Mouse (Mus musculus) ZHBTc4 (cell line): ENCODE measurements around the gene Sub1.

Experiments
- DNase-seq: peaks from one replicate; pipeline ENCODE4 v3.0.0-alpha.2; 2011; ENCODE audit warnings: low read depth, low spot score

Sub1 gene

DNA sequence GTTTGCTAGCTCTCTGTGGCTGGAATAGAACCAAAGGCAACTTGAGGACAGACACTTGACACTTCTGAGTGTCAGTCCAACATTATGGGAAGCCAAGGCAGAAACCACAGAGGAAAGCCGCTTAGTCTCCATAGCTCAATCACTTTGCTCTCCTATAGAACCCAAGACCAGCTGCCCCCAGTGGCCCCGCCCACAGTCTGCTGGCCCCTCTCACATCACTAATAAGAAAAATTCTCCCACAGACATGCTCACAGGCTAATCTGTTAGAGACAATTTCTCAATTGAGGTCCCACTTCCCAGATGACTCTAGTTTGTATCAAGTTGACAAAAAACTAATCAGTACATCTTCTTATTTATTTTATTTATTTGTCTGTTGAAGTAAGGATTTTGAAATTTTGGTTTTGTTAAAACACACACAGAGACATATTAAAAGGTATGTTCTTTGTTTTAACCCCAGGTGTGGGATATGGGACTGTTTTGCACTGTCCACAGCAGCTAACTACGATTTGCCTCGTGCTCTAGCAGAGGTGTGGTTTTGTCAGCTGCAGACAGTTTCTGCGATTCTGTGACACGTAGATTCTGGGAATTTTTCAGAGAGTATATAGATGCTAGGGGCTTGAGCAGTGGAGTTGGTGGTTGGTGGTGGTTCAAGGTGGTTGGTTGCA is 16.9 kb upstream of the Sub1 start:
- no peak for DNase-seq

DNA sequence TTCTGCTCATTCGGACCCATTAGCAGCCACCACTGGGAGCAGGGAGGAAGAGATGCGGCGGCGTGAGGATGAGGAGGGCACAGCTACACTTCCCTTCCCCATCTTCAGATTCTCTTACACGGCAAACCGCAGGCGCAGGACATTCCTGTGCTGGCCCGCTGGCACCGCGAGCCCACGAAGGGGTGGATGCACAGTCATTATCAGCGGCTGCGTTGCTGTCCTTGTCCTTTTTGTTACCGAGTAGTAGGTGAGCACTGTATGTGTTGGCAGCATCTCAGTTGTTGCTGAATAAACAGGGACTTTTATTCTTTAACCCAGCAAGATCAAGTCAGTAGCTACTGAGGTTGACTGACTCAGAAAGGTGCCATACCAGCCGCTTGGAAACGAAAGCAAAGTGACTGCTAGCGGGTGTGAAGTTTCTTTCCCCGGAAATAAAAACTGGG is 13.8 kb upstream of the Sub1 start:
- peak; percentile 17 for DNase-seq

DNA sequence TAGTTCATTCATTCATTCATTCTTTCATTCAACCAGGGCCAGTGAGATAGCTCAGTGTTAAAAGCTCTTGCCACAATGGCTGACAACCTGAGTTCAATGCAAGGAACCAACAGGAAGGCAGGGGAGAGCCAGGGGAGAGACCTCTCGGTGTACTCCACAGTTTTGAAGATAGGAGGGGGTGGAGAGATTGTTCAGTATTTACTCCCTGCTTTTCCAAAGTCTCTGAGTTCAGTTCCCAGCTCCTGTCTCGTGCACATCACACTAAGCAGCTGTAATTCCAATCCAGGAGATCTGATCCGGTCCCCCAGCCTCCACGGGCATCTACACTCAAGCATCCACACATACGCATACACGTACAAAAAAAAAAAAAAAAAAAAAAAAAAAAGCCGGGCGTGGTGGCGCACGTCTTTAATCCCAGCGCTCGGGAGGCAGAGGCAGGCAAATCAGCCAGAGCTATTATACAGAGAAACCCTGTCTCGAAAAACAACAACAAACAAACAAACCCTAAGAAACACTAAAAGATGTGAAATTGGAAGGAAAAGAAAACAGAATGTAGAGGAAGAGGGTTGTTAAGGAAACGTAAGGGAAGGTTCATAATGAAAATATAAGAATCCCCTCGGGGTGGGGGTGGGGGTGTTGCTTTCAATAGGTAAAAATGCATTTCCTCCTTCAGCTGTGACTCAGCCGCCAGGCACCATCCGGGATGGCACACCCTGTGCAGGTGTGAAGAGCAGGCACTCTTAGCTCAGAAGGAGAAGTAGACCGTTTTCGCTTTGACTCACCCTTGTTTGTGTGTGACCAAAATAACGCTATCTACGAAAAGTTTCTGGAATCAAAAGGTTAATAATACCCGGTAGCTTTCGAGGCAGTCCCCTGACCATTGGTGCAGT is 13.2 kb upstream of the Sub1 start:
- peak; percentile 23 for DNase-seq

DNA sequence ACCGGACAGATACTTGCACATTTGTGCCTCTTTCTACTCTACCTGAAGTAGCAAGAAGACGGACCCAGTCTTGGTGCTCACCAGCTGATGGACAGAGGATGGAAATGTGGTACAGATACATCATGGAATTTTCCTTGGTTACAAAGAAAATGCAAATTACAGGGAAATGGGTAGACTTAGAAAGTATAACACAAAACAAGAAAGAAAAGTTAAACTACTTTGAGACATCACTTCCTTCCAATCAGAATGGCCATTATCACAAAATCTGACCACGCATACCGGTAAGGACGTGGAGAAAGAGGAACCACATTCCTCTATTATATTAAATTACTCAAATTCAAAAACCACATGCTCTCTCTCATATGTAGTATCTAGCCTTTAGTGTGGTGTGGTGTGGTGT is 12.1 kb upstream of the Sub1 start:
- DNase-seq, result no peak

DNA sequence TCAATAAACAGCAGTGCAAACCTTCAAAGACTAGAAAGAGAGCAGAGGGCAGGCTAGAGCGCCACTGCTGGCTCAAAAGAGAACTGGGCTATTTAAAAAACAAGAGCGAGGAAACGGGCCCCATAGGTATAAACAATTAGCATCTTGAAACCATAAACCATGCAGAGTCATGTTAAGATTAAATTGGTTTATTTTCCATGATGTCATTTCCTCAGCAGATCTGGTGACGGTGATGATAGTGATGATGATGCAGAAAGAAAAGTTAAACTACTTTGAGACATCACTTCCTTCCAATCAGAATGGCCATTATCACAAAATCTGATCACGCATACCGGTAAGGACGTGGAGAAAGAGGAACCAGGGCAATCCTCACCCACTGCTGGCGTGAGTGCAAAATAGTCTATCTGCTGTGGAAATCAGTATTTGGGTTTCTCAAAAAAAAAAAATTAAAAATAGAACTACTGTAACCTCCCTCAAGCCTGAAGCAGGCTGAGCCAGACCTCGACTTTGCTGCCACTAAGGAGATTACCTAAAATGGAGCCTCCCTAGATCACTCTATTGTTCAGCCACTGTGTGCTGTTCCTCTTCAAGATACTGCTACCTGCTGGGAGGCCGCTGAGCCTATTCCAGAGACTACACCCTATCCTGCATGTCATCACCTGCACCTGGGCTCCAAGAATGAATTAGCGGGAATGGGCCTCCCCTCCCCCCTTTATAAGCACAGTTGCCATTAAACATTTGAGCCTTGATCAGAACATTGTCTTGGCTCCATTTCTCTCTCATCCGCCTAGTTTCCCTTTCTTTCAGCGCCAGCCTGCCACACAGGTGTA is 11.4 kb upstream of the Sub1 start:
- DNase-seq, result peak; percentile 44

DNA sequence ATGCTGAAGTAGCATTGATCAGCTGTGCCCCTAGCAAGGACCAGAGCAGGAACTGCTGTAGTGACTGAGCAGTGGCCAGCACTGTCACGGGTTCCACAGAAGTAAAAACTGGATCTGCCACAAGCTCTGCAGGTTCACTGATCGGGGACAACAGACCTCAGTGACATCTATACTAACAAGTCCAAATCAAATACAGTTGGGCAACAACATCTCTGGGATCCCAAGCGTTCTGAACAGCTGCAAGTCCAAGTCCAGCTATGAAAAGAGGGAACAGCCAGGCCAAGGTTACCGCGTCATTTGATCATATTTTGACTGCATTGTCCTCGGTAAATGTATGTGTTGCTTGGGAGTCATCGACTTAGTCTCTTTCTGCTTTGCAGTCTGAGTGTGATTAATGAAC is 10.6 kb upstream of the Sub1 start:
- no peak for DNase-seq

DNA sequence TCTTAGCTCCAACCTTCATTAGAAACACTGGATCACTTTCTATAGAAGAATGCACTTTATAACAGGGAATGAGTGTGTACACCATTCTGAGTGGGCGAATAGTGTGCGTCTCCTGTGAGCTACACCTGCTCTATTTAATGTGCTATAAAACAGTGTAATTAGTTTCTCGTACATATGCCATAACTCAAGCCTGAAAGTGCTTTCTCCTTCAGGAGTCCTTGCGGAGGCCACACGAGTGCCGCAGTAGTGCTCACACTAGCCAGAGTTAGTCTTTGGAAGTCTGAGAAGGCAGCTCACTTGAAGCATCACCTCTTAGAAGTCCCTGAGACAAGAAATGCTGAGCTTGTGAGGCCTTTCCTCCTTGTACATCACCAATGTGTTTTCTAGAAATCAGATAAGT is 9.4 kb upstream of the Sub1 start:
- no peak for DNase-seq

DNA sequence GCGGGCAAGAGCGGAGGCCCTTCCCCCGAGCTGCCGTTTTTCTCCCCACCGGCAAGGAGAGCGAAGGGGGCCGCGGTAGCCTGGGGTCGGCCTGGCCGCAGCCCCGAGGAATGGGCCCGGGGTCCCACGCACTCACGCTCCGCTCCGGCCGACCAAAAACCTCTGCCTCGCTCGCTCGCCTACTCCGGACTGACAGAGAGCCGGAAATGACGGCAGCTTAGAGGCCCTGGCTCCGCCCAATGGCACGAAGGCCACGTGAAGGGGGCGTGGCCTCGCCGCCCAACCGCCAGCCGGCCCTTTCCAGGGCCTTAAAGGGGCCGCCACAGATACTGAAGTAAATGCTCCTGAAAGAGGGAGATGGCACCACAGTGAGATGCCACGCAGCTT is 975 bp downstream of the Sub1 start:
- peak; percentile 97 for DNase-seq

DNA sequence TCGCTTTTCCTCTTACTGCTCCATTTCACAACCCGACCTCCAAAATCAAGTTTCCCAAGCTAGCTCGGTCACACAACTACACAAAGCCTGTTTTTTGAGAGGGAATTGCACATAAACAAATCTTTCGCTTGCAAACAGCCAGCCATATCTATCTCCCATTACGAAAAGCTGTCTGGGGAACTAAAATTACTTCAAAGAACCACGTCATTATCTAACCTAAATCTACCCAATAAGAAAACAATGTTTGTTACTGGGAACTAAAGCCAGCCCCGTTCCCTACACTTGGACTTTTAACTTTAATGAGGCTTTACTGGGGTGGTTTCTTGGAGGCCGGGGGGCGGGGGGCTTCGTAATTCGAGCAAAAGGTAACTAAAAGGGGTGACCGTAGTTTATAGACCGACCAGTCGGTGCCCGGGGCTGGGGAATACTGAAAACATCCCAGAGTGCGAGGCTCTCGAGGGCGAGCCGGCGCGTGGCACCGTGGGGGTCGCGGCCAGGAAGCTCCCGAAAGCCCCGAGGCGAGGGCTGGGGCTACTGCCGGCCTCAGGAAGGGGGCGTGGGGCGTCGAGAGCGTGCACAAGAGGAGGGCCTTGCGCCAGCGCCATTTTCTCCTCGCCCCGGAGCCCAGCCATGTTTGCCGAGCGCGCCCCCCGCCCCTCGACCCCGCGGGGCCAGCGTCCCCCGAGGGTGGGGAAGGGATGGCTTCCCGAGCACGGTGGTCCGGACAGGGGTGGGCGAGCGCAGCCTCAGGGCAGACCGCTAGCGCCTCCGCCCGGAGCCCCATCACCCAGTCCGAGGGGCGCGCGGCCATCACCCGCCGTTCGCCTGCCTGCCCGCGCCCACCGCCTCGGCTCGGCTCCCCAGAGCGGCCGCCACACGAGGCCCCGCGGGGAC is 1.6 kb downstream of the Sub1 start:
- peak; percentile 90 for DNase-seq

DNA sequence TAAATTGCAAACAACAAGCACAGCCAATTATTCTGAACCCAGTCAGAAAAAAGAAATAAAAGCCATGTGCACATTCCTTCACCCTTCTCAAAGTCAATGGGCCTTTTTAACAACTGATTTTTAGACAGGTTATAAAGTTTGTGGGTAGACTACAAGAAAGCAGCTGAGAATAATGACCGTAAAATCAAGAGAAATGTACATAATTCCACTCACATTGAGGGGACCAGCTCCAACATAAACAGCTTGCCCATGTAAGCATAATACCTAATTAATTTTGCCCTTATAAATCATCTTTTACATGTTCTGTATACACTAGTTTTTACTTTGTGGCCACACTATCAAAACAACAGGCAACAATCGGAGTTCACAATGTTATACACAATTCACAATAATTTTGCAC is 2.8 kb downstream of the Sub1 start:
- DNase-seq, result no peak

DNA sequence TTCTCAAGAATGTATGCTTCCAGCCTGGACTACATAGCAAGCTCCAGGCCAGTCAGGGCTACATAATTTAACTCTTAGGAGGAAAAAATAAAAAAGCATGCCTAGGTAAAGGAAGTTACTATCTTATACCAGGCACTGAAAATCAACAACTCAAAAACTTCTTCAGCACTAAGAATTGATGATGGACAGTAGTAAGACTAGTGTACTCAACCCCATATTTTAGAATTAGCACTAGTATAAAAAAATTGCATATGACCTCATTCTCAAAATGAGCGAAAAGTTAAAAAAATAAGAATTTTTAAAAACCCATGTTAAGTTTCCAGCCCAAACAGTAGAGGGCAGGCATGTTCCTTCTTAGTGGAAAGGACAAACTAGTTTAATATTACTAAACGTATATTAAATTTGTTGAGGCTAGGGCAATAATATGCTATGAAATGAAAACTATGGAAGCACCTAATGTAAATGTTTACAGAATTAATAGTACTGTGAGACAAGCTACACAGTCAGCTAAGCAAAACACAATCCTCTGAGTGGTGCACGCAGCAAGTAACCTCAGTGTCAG is 5.2 kb downstream of the Sub1 start:
- no peak for DNase-seq

DNA sequence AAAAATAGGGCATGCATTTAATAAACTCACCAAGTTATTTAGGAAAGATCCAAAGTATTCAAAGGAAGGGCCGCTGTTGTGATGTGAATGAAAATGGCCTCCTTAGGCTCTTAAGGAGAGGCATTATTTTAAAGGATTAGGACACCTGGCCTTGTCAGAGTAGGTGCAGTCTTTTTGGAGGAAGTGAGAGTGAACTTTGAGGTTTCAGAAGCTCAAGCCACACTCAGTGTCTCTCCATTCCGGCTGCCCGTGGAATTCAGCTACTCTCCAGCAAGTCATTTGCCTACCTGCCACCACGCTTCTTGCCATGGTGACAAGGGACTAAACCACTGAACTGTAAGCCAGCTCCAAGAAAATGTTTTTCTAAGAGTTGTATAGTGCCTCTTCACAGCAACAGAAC is 8.2 kb downstream of the Sub1 start:
- DNase-seq, result no peak

DNA sequence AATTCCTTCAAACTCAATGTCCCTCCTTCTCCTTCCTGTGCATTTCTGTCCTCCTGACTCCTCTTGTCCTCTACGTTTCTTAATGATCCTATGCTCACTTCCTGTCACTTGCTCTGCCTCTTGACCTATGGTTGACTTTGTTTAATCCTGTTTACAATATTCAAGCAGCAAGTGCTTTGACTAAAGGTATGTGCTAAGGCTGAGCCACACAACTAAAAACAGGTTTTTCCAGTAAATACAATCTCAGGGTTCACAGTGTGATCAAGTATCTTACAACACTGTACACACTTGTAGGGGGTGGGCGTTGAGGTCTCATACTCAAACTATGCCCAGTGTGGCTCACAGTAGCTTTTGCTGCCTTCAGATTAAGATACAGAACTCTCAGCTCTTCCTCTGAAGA is 8.9 kb downstream of the Sub1 start:
- no peak for DNase-seq

DNA sequence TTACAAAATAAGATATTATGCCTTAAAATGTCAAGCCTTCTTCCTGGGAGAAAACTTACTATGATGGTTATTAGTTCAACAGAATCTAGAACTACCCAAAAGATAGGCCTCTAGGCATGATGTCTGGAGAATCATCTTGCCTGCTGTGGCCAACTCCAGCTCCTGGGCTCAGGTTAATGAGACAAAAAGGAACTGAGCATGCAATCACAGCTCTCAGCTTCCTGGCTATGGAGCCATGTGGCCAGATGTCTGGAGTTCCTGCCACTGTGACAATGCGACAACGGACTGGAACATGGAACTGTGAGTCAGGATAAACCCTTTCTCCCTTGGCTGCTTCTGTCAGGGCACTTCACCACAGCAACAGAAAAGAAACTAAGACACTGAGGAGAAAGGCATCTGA is 14.8 kb downstream of the Sub1 start:
- DNase-seq, result no peak

DNA sequence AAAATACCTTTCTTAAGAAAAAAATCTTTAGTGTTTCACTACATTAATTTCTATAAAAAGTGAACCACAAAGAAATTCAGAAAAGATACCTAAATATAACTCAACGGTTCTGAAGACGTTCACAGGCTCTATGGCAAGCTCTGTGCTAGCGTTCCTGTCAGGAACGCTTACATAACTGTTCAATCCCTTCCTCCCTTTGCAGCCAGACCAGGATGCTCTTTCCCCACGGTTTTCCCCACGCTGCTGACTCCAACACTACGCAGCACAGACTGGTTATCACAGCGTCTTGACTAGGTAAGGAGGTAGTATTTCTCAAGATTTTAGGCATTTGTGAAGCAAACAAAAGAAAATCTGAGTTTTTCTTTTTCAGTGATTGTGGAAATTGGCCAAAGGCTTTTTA is 15.3 kb downstream of the Sub1 start:
- no peak for DNase-seq

DNA sequence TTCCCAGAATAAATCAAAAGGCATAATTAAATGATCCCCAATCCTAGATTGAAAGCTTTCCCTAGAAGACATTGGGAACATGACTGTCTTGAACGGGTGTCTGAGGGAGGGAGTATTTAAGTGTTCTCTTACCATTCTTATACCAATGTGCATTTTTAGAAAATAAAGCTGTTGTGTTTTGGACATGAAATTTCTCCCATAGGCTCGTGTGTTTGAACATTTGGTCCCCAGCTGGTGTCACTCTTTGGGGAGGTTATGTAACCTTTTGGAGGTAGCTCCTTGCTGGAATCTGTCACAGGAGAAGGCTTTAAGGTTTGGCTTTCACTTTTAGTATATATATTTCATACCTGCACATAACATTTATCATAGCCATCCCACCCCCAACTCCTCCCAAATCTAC is 18.6 kb downstream of the Sub1 start:
- no peak for DNase-seq

DNA sequence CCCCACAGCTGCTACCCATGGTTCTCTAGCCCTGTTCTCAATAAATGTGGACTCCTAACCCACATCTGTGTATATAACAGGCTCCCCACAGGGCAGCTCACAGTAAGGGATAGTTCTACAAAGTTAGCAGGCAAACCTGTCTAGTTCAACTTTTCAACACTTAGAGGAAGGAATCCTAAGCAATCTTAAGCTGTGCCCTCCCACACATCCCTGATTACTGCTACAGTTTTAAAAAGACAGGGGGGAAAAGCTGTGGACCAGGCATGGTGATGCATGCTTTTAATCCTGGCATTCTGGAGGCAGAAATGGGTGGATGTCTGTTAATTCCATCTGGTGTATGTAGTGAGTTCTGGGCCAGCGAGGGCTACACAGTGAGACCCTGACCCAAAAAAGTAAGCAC is 19.7 kb downstream of the Sub1 start:
- DNase-seq, result no peak

DNA sequence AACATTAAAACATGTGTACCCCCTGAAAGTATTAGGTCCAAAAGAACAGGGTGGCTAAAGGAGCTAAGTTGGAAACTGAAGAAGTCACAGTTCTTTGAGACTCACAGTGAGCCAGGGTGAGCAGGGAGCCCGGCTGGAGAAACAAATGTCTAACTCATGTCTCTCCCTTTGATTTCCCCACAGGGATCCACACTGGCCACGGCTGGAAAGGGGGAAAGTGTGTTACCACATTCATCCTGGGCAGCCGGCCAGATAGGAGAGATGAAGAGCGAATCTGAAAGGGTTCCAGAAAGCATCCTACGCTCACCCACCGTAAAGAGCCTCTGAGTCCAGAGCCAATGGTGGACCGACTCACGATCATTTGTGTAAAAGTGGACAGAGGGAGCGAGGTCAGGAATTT is 20.9 kb downstream of the Sub1 start:
- DNase-seq, result no peak

DNA sequence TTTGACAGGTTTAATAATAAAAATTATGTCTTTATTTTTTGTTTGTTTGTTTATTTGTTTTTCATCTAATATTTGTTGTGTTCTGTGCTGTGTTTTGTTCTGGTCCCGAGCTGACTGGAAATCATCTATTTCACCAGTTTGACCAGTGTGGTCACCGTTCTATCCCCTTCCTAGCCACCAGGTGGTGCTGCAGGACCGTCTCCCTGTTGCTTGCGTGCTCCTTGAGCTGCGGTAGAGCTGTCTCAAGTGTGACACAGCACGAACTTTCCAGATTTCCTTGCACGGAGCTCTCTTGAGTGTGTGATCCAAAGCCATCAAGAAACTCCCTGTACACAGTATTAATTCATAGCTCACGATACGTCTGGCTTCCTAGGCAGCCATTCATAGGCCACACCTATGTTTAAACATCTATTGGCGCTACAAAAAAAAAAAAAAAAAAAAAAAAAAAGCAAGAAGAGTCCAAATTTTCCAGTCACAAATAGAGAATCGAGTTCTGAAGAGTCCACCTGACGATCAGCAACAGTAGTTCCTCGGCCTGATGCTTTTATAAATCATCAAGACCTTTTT is 24.8 kb downstream of the Sub1 start:
- peak; percentile 88 for DNase-seq

DNA sequence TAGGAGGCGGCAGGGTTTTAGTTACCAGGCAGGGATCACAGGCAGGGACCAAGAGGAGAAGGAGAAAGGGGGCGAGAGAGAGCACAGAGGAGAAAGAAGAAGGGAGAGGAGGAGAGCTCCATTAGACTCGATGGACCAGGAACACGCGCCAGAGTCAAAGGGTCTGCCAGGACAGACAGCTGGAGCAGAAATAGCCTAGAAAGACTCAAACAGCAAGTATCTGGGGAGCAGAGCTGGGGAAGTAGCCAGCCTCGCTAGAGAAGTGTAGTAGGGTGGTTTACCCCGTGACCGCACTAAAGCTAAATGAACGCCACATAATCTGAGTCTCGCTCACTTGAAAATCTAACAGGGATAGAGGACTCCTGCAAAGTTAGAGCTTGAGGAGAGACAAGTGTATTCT is 26.2 kb downstream of the Sub1 start:
- DNase-seq, result no peak

DNA sequence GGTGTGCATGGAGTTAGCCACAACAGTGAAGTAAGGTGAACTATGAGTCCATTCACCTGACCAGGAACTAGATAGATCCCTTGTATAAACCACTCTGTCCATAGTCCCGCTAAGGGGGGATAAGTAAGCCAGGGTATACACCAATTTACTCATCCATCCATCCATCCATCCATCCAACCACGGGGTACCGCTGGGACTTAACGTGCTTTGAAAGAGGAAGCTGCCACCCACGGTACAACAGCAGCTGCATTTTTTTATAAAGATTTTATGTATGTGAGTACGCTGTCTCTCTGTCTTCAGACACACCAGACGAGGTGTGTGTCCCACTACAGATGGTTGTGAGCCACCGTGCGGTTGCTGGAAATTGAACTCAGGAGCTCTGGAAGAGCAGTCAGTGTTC is 27.9 kb downstream of the Sub1 start:
- DNase-seq, result no peak
